Mouse (Mus musculus): ENCODE data around the gene Scube3. TPM values are rescaled to one million over a fixed set of nuclear protein-coding genes. Genes with fewer than 3 reads are reported as not detected.

Gene Scube3
- total RNA-seq, 2 experiments from 2014 or later: 1.1 to 1.4 TPM

- peak; percentile 81 for DNase-seq
Observed at GRCm38 (mm10) chr17:28133193-28133592, 8.7 kb upstream of the Scube3 start.

GRCm38 (mm10) chr17:28135496-28135895 is 6.4 kb upstream of the Scube3 start:
- DNase-seq: no peak

- DNase-seq: peak; percentile 47
Observed at GRCm38 (mm10) chr17:28136266-28136665, 5.7 kb upstream of the Scube3 start.

GRCm38 (mm10) chr17:28138013-28138412 is 3.9 kb upstream of the Scube3 start:
- no peak for DNase-seq

- no peak for DNase-seq
Observed at GRCm38 (mm10) chr17:28138685-28139084, 3.3 kb upstream of the Scube3 start.

GRCm38 (mm10) chr17:28140431-28141204 is 1.3 kb upstream of the Scube3 start:
- no peak for DNase-seq

GRCm38 (mm10) chr17:28141205-28141650 is 713 bp upstream of the Scube3 start:
- peak; percentile 4 for DNase-seq

- DNase-seq: no peak
Observed at GRCm38 (mm10) chr17:28142700-28143610, 1.0 kb downstream of the Scube3 start.

GRCm38 (mm10) chr17:28143751-28144150 is 1.8 kb downstream of the Scube3 start:
- DNase-seq: no peak

GRCm38 (mm10) chr17:28144241-28144640 is 2.3 kb downstream of the Scube3 start:
- DNase-seq: no peak

GRCm38 (mm10) chr17:28148288-28148687 is 6.3 kb downstream of the Scube3 start:
- no peak for DNase-seq

GRCm38 (mm10) chr17:28149734-28150133 is 7.8 kb downstream of the Scube3 start:
- no peak for DNase-seq

- no peak for DNase-seq
Observed at GRCm38 (mm10) chr17:28150456-28150855, 8.5 kb downstream of the Scube3 start.

- DNase-seq: no peak
Observed at GRCm38 (mm10) chr17:28153095-28153494, 11.2 kb downstream of the Scube3 start.

GRCm38 (mm10) chr17:28154970-28155369 is 13.0 kb downstream of the Scube3 start:
- DNase-seq: no peak

- DNase-seq: no peak
Observed at GRCm38 (mm10) chr17:28160361-28160760, 18.4 kb downstream of the Scube3 start.

GRCm38 (mm10) chr17:28161310-28161881 is 19.5 kb downstream of the Scube3 start:
- no peak for DNase-seq

GRCm38 (mm10) chr17:28163666-28164065 is 21.7 kb downstream of the Scube3 start:
- peak; percentile 87 for DNase-seq

GRCm38 (mm10) chr17:28170460-28171305 is 28.7 kb downstream of the Scube3 start:
- DNase-seq: no peak

GRCm38 (mm10) chr17:28172690-28173089 is 30.7 kb downstream of the Scube3 start:
- no peak for DNase-seq

GRCm38 (mm10) chr17:28176775-28177539 is 35.0 kb downstream of the Scube3 start, which contains the start of gene Zfp523:
TSS of gene Zfp523 (plus strand) at chr17:28177129.
- peak; percentile 93 for DNase-seq
